ENCODE assay signal across 9 mouse cellular contexts in genomic region chr13:99412477-99413080, GRCm38 (mm10).
DNase-seq lines count a peak whose midpoint lies in the region; ATAC-seq and TF ChIP-seq lines count a peak whose summit lies in the region.
"Had no signal": no experiment of that assay in that cellular context is flagged by ENCODE, and none has a peak within 500 bp of the region (broad histone marks: within the 10 kb centered on the region; RNA-seq: fewer than 3 reads in every experiment).

No protein-coding gene starts in this region.

- H3K9me3 ChIP-seq in intestine, embryonic 15.5 days, result no peaks in the 10 kb centered on the region

- no peaks in the 10 kb centered on the region for H3K27me3 ChIP-seq in liver, adult 2 months (ENCODE audit: control insufficient read depth, insufficient read depth, low read length)
- H3K27me3 ChIP-seq in intestine, embryonic 15.5 days (replicated peaks), result no peaks in the 10 kb centered on the region

- 0 out of 2 replicates have a peak, but pooled peaks have one; percentile 53 for ATAC-seq in intestine, embryonic 15.5 days

- TF ChIP-seq POLR2A in liver, adult 2 months (IDR thresholded peaks at IDR 0.05; ENCODE audit: extremely low read depth, insufficient read depth, low read length), result no peak

- H3K4me3 ChIP-seq in liver, adult 2 months (ENCODE audit: insufficient read depth, low read depth, low read length), result no peak overlapping the region
- no peak overlapping the region for H3K4me3 ChIP-seq in intestine, embryonic 15.5 days (replicated peaks)

- peak; percentile 7 for DNase-seq in liver, adult 2 months (ENCODE audit: extremely low read depth, low read depth, low spot score)
- DNase-seq in liver, result no peak
- DNase-seq in cerebellum, adult 11 months, result peak; percentile 56
- peak; percentile 17 for DNase-seq in gonadal fat pad, adult 2 months (ENCODE audit: low read depth)
- peak; percentile 38 for DNase-seq in lung, postnatal 14 days
- DNase-seq in telencephalon, adult 2 months (ENCODE audit: low read depth, low spot score), result peak; percentile 46
- no peak for DNase-seq in left cerebral cortex, adult 9 months (ENCODE audit: low spot score in 2 of 2)

- H3K9ac ChIP-seq in liver, adult 2 months (ENCODE audit: low read depth, low read length), result 0 out of 2 replicates have a peak overlapping the region, but pooled peaks have one; percentile 31
- H3K9ac ChIP-seq in intestine, embryonic 15.5 days, result no peak overlapping the region
- H3K9ac ChIP-seq: liver, embryonic 14.5 days had no signal

- no peaks in the 10 kb centered on the region for H3K4me1 ChIP-seq in liver, adult 2 months (ENCODE audit: control insufficient read depth, insufficient read depth, low read length)
- 0 out of 2 replicates have a peak, but pooled peaks cover 2% of the 10 kb centered on the region for H3K4me1 ChIP-seq in intestine, embryonic 15.5 days (replicated peaks)

- no peak overlapping the region for H3K4me2 ChIP-seq in intestine, embryonic 15.5 days (replicated peaks)

- no peaks in the 10 kb centered on the region for H3K79me2 ChIP-seq in liver, adult 2 months (ENCODE audit: control insufficient read depth, insufficient read depth, low read length)

- WGBS in liver, adult 2 months, result 73% methylated on average over 11 of the region's 11 CpGs
- 65% methylated on average over 11 of the region's 11 CpGs for WGBS in intestine, embryonic 15.5 days

- TF ChIP-seq CTCF in liver, adult 2 months (IDR thresholded peaks at IDR 0.05; ENCODE audit: low read depth, low read length), result no peak

- H3K27ac ChIP-seq in liver, adult 2 months (replicated peaks; ENCODE audit: insufficient read depth, low read depth, low read length), result peak overlapping the region; percentile 42; the same call in 1 of the 2 replicates
- H3K27ac ChIP-seq in intestine, embryonic 15.5 days, result peak overlapping the region; percentile 37; the same call in 1 of the 2 replicates
- H3K27ac ChIP-seq: liver, embryonic 14.5 days had no signal

- peaks cover 30% of the 10 kb centered on the region for H3K36me3 ChIP-seq in liver, adult 2 months (ENCODE audit: control insufficient read depth, insufficient read depth, low read length)
- H3K36me3 ChIP-seq in intestine, embryonic 15.5 days, result peaks cover 11% of the 10 kb centered on the region; the same call in 1 of the 2 replicates

Comparison
In these comparisons a context has a peak if more than half of its experiments do, and no peak if none do; other contexts are left out.
1. DNase-seq: peak in liver, adult 2 months (single experiment), cerebellum, adult 11 months (single experiment), gonadal fat pad, adult 2 months (single experiment), lung, postnatal 14 days (single experiment) and telencephalon, adult 2 months (single experiment); none in liver (single experiment) and left cerebral cortex, adult 9 months (0 of 2).